Mouse (Mus musculus) mesoderm, embryonic 11.5 days (tissue): ENCODE measurements around the gene Lmntd1.

Experiments used
- DNase-seq: peaks from one replicate; pipeline ENCODE4 v3.0.0-alpha.2; 2012; ENCODE audit warnings: low read depth, low spot score

Gene Lmntd1

DNA sequence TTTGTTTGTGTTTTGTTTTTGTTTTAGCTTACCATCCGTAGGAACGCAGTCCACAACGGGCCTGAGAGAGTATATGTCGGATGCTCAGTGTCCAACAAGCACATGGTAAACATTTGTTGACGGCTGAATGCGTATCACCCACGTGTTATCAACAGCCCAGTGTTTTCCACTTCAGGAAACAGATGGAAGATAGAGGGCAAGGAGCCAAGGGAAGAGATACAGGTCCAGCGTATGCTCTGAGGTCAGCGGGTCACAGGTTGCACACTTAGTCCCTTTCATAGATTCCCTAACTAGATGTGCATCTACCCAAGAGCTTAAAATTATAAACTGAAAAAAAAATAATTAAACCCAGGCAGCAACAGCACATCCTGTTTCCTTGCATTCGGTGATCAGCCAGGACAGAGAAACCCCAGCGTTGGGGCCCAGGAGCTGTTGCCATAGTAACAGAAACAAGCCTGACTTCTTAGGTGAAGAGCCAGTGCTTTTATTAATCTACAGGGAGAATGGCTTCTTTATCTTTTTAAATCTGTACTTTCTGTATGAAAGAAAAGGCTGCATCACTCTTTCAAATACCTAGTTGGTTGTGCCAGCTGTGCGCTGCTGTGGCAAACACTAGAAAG lies 128.0 kb downstream of the Lmntd1 start:
- no peak for DNase-seq

DNA sequence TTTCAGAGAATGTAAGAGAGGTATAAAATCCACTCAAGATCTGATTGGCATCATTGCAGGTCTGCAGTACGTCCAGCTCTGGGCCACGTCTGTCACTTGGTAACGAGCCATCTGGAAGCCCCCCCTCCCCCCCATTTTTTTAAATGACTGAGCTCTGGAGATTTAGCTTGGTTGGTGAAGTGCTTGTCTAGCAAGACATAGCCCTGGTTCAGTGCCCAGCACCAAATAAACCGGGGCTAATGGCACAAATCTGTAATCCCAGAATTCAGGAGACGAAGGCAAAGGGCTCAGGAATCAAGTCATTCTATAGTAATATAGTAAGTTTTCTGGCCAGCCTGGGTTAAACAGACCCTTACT lies 130.8 kb downstream of the Lmntd1 start:
- no peak for DNase-seq

DNA sequence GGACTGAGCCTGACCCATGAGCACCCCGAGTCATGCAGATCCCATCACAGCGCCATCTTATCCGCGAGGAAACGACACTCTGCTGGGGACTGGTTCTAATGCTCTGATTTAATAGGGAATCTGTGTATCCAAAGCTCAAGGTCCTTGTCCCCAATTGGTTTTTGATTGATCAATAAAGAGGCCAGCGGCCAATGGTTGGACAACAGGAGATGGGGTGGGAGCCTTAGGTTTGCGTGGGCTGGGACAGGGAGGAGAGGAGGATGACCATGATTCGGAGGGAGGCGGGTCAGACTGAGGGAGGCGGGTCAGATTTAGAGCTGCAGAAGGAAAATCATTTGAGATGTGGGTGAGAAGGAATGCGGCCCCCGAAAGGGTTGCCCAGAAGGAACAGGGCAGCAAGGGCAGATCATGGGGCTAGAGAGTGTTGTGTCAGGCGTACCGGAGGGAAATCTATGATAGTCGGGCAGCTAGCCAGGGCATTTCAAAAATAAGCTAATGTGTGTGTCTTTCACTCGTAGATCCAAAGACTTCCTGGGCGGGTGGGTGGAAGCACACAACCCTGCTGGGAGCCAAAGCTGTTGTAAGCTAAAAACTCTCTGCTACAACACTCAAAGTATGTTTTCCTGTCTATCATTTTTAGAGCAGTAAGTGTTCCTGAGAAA lies 131.3 kb downstream of the Lmntd1 start:
- no peak for DNase-seq

DNA sequence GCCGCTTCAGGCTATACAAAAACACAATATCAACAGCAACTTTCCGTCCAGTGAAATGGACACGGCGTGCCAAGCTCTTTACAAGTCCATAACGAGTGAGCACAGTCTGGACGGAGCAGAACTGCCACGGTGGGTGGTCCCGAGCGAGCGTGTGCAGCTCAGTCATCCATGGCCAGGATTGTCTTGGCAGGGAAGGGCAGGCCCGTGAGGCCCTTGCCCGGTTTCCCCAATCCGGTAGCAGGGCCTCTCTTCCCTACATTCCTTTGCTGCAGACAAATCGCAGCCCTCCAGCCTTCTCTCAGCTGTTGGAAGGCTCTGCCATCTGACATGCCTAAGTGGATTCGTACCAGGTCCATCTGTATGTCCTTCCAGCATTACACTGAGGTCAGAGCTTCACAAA lies 132.2 kb downstream of the Lmntd1 start:
- peak; percentile 56 for DNase-seq

DNA sequence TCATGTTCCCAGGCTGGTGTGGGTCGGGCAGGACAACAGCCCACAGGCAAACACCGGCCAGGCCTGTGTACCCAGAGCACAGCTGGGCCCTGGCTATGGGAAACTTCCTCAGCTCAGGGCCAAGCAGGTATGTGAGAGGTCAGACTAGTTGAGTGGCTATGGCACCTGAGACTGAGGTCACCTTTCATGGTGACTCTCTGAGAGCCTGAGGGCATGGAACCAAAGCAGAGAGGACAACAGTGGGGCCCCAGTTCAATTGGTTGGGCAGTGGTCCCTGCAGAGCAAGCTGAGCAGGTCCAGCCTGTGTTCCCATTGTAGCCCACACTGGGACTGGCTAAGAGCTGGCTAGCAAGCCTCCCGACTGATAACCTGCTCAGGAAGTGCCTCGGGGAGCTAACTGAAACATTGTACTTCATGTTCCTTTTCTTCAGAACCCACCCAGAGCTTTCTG lies 135.3 kb downstream of the Lmntd1 start:
- DNase-seq: no peak

DNA sequence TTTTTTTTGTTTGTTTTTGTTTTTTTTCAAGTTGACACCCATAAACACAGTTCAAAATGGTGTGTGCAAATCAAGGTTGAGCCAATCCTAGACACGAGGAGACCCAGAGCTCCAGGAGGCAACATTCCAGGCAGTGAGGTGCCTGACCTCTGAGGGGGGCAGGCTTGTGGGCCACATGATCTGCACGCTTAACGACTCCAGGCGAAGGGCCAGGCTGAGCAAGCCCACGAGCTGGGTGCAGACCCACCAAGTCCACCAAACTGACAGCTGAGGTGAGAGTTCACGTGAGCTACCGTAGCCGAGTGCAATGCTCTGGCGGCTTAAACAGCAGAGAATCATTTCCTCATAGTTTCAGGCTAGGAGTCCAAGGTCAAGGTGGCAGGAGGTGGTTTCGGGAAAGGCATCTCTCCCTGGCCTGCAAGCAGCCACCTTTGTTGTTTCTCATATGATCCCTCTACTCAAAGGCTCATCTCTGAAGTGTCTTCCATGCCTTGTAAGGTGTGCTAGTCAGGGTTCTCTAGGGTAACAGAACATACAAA lies 136.7 kb downstream of the Lmntd1 start:
- DNase-seq: peak; percentile 26

DNA sequence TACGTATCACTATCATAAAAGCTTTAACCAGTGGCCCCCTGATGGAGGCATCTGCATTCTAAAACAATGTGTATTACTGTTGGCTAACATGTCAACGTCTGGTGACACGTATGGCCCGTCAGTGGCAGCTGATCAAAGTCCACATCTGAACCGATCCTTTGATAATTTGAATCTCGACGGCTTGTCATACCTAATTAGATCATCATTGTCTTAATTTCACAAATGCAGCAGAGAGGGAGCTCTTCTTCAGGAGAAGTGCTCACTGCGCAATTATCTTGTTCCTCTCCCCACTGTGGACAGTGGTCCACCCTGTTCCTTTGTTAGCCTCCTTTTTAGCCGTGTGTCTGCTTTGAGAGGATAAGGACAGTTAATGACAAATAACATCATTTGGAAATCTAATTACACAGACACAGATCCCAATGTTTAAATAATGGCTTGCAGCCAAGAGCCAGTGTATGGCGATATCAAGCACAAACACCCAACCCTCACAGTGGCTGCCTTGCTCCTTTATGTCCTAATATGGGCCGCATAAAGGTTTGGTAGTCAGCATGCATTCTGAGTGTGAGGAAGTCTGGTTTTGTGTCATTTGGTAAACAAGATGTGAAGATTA lies 142.4 kb downstream of the Lmntd1 start:
- DNase-seq: no peak

DNA sequence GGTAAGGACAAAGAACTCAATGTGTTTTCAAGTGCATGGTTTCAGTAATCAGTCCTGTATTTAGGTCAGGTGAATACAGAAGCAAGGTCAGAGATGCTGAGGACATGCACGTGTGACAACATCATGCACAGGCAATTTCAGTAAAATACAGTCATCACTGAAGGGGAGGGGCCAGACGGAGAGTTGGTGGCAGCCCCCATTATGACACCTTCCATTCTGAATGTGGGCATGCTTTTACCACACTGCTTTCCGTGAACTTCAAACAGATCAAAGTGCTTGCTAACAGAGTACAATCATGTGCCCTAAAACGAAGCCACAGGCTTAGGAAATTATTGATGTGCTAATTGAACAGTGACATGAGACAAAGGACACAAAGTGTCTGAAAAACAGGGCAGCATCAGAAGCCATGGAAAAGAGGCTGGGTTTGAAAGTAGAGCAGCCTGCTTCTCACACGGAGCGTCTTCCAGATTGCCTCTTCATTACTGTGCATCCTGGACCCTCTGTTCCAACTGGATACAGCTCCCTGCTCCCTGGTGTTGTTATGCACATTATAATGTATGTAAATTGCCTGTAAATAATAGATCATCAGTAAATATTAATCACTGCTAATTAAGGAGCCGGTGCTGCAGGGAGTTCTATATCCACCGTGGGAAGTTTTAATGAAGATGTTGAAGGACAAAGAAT lies 144.7 kb downstream of the Lmntd1 start:
- no peak for DNase-seq

DNA sequence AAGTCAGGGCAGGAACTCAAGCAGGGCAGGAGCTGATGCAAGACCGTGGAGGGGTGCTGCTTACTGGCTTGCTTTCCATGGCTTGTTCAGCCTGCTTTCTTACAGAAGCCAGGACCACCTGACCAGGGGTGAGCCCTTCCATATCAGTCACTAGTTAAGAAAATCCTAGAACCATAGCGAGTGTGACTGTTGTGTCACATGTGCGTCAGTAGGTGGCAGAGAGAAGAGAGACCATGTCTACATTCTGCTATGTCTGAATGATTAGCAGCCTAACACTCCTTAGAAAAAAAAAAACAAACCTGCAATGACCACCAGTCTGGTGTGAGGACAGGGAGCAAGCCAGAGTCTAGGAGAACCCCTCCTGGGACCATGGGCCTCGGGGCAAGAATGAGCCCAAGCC lies 150.1 kb downstream of the Lmntd1 start:
- no peak for DNase-seq

DNA sequence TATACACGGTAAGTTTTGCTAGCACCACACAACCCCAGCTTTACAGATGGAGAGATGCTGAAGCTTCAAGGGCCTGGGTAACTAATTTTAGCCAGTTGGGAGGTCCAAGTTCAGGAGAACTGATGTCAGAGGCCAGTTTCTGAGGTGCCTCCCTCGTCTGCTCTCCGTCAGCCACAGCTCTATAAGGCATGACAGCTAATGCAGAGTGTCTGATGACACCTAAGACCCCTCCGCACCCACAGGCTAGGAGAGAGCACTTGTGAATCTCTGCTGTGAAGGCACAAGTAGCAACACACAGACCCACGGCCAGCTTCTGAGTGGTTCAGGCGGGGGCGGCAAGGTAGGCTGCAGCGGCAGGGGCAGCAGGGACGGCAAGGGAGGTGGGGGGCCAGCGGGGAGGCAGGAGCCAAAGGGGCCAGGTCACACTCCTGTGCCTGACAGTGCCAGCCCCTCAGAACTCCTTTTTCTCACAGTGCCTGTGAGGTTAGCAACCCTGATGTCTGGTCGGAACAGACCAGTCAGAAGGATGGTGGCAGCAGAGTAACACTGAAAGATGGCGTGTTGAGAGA lies 151.4 kb downstream of the Lmntd1 start:
- no peak for DNase-seq

DNA sequence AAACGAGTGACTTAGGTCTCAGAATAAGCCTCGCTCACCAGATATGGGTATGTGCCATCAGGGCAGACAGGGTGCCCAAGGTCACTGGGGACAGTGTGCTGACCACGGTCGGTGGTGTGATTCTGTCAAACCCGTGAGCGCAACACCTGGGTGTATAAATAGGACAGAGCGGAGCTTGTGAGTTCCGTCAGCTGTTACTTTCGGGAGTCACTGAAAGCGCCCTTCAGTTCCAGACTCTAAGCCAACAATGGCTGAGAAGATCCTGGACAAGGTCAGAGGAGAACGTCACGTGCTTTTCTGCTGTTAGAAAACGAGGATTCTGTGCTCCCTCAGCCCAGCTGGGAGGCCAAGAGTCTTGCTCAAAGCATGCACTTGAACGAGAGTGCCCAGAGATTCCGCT lies 157.1 kb downstream of the Lmntd1 start:
- DNase-seq: no peak

DNA sequence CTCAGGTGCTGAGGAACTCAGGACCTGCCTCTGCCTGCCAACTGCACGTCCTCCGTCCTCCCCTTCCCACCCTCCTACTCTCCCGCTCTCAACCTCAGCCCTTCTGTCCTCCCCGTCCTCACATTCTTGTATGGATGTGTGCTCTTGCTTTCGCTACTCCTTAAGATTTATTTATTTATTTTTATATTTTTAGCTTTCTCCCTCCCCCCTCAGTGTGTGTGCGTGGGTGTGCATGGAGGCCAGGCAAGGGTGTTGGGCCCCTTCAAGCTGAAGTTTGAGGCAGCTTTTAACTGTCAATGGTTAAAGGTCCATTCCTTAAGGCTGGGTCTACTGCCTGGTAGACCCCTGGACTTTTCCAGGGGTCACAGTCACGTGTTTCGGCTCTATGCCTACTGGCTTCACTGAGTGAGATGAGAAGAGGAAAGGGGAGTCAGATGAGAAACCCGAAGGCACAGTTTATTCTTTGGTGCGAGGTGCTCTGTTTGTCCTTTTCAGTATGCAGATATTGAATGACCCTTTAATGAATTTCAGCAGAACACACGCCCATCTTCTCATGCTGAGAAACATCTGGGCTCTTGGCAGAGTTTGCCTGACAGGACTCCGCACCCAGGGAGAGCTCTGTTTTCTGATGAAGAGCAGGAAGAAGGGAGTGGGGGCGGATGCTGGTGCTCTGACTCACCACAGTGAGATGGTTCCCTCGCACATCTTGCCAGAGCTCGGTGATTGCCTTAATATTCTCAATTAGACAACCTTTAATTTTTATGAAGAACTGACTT lies 163.3 kb downstream of the Lmntd1 start:
- no peak for DNase-seq

DNA sequence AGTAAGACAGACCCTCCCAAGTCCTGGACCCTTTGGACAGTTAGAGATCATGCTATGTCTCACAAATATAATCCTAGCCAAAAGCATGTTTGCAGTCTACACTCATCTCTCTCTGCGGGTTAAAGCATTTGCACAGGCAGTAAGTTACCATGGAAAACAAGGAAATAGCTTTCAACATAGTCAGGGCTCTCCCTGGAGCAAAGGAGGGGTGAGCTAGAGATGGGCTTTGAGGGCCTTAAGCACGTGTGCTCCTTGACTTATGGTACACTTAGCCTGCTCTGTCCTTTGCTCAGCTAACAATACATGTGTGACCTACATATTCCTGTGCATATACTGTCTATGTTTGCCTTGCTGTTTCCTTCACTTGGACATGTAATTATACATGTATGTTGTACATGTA lies 165.8 kb downstream of the Lmntd1 start:
- no peak for DNase-seq

DNA sequence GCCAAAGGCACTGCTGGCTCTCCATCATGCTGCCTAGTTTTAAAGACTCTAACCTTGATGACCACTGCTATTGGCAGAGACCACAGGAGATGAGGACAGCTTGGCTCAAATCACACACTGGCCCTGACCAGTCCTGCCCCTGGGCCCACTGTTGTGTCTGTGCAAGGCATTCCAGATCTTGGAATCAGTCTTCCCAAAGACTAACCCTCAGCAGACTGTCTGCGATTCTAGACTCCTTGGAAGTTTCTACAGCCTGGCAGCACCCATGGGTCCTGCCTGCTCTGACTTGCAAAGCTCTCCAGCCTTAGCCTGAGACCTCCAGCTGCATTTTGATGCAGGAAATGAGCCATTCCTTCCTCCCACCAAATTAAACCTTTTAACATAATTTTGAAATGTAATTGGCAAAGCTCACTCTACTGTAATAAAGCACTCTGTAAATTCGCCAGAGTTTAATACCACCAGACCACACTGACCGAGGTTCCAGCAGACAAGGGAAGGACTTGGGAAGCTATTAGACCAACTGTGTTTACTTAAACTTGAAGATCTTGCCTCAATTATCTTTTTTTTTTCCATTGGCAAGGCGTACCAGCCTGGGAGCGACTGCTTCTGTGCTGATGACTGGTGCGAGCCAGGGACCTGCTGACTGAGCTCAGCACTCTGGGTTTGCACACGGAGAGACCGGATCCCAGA lies 168.2 kb downstream of the Lmntd1 start:
- DNase-seq: no peak

DNA sequence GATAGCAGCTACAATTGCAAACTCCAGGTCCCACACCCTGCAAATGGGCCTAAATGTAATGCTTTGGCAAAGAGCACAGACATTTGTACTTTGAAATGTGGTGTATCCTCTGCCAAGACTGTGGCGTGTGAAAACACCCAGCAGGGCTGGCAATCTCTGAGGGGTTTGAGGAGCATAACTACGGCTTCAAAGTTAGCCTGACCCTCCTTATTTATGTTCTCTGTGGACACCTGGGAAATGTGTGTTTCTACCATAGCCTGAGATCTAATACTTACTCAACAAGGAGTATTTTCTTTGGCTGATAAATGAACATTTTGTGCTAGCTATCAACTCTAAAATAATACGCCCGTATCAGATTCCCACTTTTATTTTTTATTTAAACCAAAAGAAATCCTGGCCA lies 168.7 kb downstream of the Lmntd1 start:
- no peak for DNase-seq

DNA sequence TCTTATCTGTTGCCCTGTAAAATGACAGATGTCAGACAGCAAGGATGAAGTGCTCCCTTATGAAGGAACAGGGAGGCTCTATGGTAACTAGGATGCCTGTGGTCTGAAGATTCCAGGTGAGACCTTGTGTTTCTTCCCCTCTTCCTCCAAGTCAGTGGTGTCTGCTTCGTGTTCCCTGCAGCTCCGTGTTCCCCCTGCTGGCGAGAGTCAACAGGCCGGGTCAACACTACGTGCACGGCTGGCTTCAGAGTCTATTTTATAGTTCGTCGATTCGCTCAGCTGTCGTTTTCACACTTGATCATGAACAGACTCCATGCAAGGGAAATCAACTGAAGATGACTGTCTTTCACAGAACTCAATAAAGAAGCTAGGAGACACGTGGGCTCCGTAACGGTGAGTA lies 171.3 kb downstream of the Lmntd1 start:
- DNase-seq: peak; percentile 20

DNA sequence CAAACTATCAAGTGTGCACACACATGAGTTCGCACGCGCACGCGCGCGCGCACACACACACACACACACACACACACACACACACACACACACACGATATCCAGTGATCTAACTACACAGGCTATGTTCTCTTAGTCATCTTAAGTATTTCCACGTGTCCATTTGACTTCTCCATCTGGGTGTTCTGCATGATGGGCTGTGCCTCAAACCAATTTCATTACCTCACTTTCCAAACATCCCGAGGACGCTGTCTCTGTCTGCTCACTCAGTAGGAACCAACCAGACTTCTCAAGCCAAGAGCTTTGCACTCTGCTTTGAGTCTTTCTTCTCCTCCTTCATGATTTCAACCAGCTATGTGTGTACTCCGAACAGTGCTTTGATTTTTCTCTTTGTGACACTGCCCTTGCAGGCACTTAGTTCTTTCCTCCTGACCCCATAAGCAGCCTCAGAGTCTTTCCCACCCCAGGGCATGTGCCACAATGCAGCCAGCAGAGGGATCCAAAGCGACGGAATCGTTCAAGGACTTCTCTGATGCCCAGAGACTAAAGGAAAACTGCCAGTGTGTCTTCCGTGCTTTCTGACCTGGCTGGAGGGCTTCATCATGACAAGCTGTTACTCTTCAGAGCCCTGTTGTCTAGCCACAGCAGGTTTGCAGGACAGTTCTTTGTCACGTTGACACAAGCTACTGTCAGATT lies 172.6 kb downstream of the Lmntd1 start:
- peak; percentile 52 for DNase-seq

DNA sequence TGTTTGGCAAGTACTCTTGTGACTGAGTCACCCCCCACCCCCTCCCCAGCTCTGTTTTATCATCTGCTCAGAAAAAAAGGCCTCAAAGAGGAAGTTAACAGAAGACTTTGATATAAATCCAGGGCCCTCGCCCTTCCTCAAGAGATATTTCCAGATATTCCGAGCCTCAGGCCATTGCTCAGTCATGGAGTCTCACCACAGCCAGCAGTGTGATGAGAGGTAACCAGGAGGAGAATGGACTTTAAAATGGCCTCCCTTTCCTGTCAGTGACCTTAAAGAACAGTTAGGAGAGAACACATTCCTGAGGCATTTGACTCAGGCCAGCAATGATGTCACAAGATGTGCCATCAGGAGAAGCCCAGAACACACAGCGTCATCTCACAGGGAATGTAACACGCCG lies 175.3 kb downstream of the Lmntd1 start:
- DNase-seq: no peak

DNA sequence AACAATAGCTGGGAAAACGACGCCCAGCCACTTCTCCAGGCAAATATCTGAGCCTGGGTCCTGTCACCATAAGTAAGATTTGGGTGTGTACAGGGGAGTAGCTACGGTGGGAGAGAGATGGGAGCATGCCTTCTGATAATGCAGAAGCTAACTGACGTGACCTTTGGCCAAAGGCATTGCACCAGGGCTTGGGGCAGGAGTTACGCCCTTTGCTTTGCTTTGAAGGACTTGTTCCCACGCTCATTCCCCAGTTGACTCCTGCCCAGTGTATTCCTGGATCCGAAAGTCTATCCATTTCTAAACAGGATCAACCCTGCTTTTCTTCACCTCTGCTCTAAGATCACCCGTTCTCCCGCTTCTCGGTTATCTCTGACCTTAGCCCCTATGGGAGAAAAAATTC lies 178.4 kb downstream of the Lmntd1 start:
- DNase-seq: no peak

DNA sequence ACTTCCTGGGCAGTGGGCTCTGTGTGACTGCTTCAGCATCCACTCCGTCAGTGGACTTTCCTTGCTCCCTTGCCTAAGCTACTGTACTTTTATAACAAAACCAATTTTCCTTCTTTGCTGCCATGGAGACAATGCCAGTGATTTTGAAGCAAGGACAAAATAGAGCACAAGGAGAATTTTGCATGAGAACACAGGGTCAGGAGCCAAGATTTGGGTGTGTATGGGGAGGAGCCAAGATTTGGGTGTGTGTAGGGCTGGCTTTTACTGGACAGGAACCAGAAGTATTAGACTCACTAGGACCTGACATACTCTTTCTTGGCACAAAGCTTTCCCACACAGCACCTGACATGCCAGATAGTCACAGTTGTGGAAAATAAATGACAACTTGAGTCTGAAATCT lies 179.0 kb downstream of the Lmntd1 start:
- no peak for DNase-seq
